Mouse (Mus musculus) heart, embryonic 13.5 days (tissue): ENCODE measurements around the gene Slc5a5. TPM values are rescaled to one million over a fixed set of nuclear protein-coding genes. Genes with fewer than 3 reads are reported as not detected.
A peak's percentile ranks its signal among the peaks of the same experiment; 100 is the strongest.

Source experiments
- ATAC-seq: fragments of 200-750 bp; cut with Nextera tagmentation; 2 replicates; pipeline ENCODE4 v1.8.0; 2017; ENCODE audit warnings: moderate TSS enrichment; ENCODE audit not compliant: insufficient number of reproducible peaks, low FRiP score, low TSS enrichment; ENCODE audit errors: extremely low read depth
- H3K27ac ChIP-seq: fragments of 300-500 bp; sonication (generic); replicated peaks from 2 replicates; pipeline ENCODE4 v1.5.1; 2015; ENCODE audit warnings: moderate library complexity, mild to moderate bottlenecking, inconsistent platforms
- H3K27me3 ChIP-seq: fragments of 300-500 bp; sonication (generic); replicated peaks from 2 replicates; pipeline ENCODE4 v1.6.1; 2015; ENCODE audit warnings: mild to moderate bottlenecking, inconsistent platforms
- H3K36me3 ChIP-seq: fragments of 300-500 bp; sonication (generic); 2 replicates; pipeline ENCODE4 v1.6.1; 2015; ENCODE audit warnings: mild to moderate bottlenecking, inconsistent platforms
- H3K4me1 ChIP-seq: fragments of 300-500 bp; sonication (generic); 2 replicates; pipeline ENCODE4 v1.6.1; 2015; ENCODE audit warnings: inconsistent platforms
- H3K4me2 ChIP-seq: fragments of 300-500 bp; sonication (generic); 2 replicates; pipeline ENCODE4 v1.6.1; 2015; ENCODE audit warnings: inconsistent platforms, mild to moderate bottlenecking, moderate library complexity
- H3K4me3 ChIP-seq: fragments of 300-500 bp; sonication (generic); 2 replicates; pipeline ENCODE4 v1.5.1; 2015; ENCODE audit warnings: moderate library complexity, mild to moderate bottlenecking, inconsistent platforms
- H3K9ac ChIP-seq: fragments of 300-500 bp; sonication (generic); 2 replicates; pipeline ENCODE4 v1.6.1; 2015; ENCODE audit warnings: inconsistent platforms, mild to moderate bottlenecking, moderate library complexity
- H3K9me3 ChIP-seq: fragments of 300-500 bp; sonication (generic); 2 replicates; pipeline ENCODE4 v1.6.1; 2016; ENCODE audit warnings: inconsistent platforms
- WGBS: fragments of 180-500 bp; shearing (Covaris S2); methylation state at CpG from one replicate; pipeline ENCODE4 v1.1.7; 2015; ENCODE audit warnings: mixed read lengths; 5-methylcytosine and 5-hydroxymethylcytosine counted together
- polyA plus RNA-seq: library from polyadenylated mRNA; unstranded; fragments of >200 nt; fragmentation: Nextera tagmentation; extraction: Ambion mirVana; gene quantifications from 2 replicates; pipeline ENCODE4 v1.2.1, GENCODE M21; 2015

Slc5a5 gene
- polyA plus RNA-seq, 1 experiment from 2014 or later, result 0.09 TPM

DNA sequence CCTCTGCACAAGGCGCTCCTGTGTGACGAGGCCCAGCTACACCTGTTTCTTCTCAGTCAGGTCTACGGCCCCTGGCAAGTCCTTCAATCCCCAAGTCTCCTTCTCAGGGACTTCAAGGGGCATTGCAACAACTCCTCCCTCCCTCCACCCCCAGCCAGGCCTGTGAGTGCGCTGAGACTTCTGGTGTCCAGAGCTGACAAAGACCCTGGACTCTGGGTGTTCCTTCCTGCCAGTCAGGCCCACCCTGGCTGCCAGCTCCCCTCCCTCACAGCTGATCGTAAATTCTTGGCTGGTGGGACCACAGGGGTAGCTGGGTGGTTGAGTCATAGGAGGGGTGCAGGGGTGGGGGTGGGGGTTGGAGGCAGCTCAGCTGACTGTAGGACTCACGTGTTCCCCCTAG, 40.7 kb downstream of the Slc5a5 start:
- Histone ChIP-seq H3K27ac (no peak overlapping the region), H3K4me2 (no peak overlapping the region), H3K9ac (peak overlapping the region; percentile 28; the same call in 1 of the 2 replicates), H3K9me3 (no peaks in the 10 kb centered on the region), H3K4me1 (peaks cover 6% of the 10 kb centered on the region), H3K36me3 (no peaks in the 10 kb centered on the region), H3K27me3 (peaks cover 70% of the 10 kb centered on the region), H3K4me3 (no peak overlapping the region)
- no peak for ATAC-seq
- WGBS, result 45% methylated on average over 6 of the region's 6 CpGs

DNA sequence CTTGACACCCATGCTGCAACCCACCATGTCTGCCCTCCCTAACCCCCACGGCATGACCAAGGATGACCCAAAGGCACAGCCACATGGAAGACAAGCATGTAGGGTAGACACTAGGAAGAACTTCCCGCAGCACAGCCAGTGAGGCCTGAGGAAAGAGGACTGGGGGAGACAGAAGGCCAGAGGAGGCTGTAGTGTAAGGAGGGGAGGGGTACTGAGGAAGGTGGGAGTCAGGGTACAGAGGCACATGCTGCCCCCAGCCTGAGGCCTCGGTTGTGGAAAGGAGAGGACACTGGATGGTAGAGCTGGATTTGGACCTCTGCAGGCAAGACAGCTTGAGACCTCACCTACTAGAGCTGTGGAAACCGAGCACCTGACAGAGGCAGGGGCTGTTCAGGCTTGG, 41.6 kb downstream of the Slc5a5 start:
- WGBS, result 73% methylated on average over 4 of the region's 4 CpGs
- no peaks in the 10 kb centered on the region for H3K36me3 ChIP-seq
- H3K27me3 ChIP-seq, result peaks cover 70% of the 10 kb centered on the region
- H3K4me3 ChIP-seq, result no peak overlapping the region
- no peak overlapping the region for H3K27ac ChIP-seq
- ATAC-seq, result no peak
- no peaks in the 10 kb centered on the region for H3K4me1 ChIP-seq
- H3K9ac ChIP-seq, result no peak overlapping the region
- H3K4me2 ChIP-seq, result no peak overlapping the region
- no peaks in the 10 kb centered on the region for H3K9me3 ChIP-seq

DNA sequence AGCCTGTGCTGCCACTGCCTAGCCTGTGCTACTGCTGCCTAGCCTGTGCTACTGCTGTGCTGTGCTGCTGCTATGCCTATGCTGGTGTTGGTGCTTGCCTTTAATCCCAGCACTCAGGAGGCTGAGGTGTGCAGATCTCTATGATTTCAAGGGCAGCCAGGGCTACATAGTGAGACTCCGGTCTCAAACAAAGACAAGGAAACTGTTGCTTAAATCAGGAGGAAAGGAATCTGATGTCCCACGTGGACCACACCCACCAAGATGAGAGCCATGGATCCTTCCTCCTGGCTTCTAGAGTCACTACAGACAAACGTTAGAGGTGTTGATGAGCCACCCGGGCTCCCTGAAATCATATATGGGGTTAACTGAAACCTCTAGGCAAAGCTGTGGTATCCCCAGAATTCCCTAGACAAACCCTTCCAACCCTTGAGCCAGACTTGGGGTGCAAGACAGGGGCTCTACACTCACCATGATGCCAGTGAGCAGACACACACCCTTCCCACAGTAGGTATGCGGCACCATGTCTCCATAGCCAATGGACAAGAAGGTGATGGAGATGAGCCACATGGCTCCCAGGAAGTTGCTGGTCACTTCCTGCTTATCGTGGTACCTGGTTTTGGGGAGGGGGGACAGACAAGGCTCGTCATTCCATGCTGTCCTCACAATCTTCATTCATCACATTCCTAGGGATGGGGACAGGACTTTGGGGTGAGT, 42.3 kb downstream of the Slc5a5 start:
- Histone ChIP-seq H3K4me3 (no peak overlapping the region), H3K27me3 (peaks cover 65% of the 10 kb centered on the region), H3K9ac (no peak overlapping the region), H3K9me3 (no peaks in the 10 kb centered on the region), H3K4me1 (no peaks in the 10 kb centered on the region), H3K27ac (no peak overlapping the region), H3K36me3 (no peaks in the 10 kb centered on the region), H3K4me2 (no peak overlapping the region)
- 64% methylated on average over 7 of the region's 7 CpGs for WGBS
- no peak for ATAC-seq

- Histone ChIP-seq H3K4me2 (no peak overlapping the region), H3K36me3 (no peaks in the 10 kb centered on the region), H3K27me3 (peaks cover 56% of the 10 kb centered on the region), H3K9me3 (no peaks in the 10 kb centered on the region), H3K9ac (no peak overlapping the region), H3K4me1 (no peaks in the 10 kb centered on the region), H3K4me3 (no peak overlapping the region), H3K27ac (no peak overlapping the region)
- WGBS, result 76% methylated on average over 3 of the region's 3 CpGs
- ATAC-seq, result no peak
Measured at GRCm38 (mm10) chr8:70849333-70849990, 43.1 kb downstream of the Slc5a5 start.

GRCm38 (mm10) chr8:70846371-70847154, 46.0 kb downstream of the Slc5a5 start:
- Histone ChIP-seq H3K27me3 (peaks cover 70% of the 10 kb centered on the region), H3K27ac (no peak overlapping the region), H3K9me3 (no peaks in the 10 kb centered on the region), H3K4me3 (no peak overlapping the region), H3K36me3 (no peaks in the 10 kb centered on the region), H3K9ac (no peak overlapping the region), H3K4me2 (no peak overlapping the region), H3K4me1 (0 out of 2 replicates have a peak, but pooled peaks cover 2% of the 10 kb centered on the region)
- 49% methylated on average over 15 of the region's 15 CpGs for WGBS
- ATAC-seq, result no peak

DNA sequence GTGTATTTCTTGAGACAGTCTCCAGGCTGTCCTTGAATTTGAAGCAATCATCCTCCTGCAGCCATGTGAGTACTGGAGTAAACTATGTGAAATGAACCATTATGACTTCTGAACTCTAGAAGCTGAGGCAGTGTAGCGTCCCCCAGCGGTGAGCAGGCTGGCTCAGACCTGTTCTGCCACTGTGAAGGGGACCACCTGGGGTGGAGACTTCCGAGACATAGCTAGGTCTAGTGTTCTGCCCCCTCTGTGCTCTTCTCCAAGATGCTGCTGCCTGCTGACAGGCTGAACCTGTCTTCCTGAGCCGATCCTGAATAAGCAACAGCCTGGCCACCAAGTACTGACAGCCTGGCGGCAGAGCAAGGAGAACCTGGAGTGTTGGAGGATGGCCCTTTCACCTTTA, 47.4 kb downstream of the Slc5a5 start:
- Histone ChIP-seq H3K27me3 (peaks cover 63% of the 10 kb centered on the region), H3K9me3 (no peaks in the 10 kb centered on the region), H3K4me3 (no peak overlapping the region), H3K36me3 (no peaks in the 10 kb centered on the region), H3K4me2 (no peak overlapping the region), H3K4me1 (peaks cover 13% of the 10 kb centered on the region), H3K9ac (no peak overlapping the region), H3K27ac (no peak overlapping the region)
- no peak for ATAC-seq
- 41% methylated on average over 5 of the region's 5 CpGs for WGBS

DNA sequence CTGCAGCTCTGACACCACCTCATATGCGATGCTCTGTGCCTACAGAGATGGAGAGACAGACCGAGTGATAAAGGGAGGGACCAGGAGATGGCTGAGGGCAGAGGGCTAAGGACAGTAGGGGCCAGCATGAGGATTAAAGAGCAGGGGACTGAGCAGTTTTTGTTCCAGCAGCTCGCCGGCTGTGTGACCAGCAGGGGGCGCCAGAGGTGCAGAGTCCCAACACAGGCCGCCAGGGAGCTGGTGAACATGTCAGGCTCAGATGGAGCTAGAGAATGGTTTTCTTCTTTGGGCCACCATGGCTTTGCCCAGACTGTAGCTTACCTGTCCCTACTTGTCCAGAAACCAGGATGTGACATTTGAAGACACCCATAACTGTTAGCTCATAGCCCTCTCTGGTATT, 48.0 kb downstream of the Slc5a5 start:
- Histone ChIP-seq H3K4me2 (no peak overlapping the region), H3K9me3 (no peaks in the 10 kb centered on the region), H3K4me3 (no peak overlapping the region), H3K4me1 (peaks cover 15% of the 10 kb centered on the region), H3K27ac (no peak overlapping the region), H3K27me3 (peaks cover 57% of the 10 kb centered on the region), H3K36me3 (no peaks in the 10 kb centered on the region), H3K9ac (no peak overlapping the region)
- under 1% methylated on average over 6 of the region's 6 CpGs for WGBS
- ATAC-seq, result no peak

DNA sequence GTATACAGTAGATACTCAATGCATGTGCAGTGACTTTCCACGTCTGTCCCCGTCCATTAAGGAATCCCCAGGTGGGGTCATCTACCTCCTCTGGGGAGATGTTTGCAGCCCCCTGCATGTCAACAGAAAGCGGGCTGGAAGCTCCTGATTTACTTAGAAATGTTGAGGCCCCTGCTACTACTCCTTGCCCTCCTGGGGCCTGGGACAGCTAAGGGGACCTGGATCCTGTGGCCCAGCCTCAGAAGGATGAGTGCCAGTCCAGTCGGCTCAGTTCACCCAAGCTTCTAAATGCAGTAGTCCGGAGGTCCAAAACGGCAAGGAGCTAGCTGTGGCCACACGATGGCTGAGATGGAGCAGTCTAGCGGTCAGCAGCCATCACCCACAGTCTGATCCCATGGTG, 48.6 kb downstream of the Slc5a5 start:
- H3K4me3 ChIP-seq, result no peak overlapping the region
- H3K27ac ChIP-seq, result no peak overlapping the region
- 78% methylated on average over 8 of the region's 8 CpGs for WGBS
- H3K9ac ChIP-seq, result no peak overlapping the region
- peaks cover 15% of the 10 kb centered on the region for H3K4me1 ChIP-seq
- no peaks in the 10 kb centered on the region for H3K9me3 ChIP-seq
- ATAC-seq, result no peak
- H3K36me3 ChIP-seq, result no peaks in the 10 kb centered on the region
- peaks cover 54% of the 10 kb centered on the region for H3K27me3 ChIP-seq
- H3K4me2 ChIP-seq, result no peak overlapping the region

DNA sequence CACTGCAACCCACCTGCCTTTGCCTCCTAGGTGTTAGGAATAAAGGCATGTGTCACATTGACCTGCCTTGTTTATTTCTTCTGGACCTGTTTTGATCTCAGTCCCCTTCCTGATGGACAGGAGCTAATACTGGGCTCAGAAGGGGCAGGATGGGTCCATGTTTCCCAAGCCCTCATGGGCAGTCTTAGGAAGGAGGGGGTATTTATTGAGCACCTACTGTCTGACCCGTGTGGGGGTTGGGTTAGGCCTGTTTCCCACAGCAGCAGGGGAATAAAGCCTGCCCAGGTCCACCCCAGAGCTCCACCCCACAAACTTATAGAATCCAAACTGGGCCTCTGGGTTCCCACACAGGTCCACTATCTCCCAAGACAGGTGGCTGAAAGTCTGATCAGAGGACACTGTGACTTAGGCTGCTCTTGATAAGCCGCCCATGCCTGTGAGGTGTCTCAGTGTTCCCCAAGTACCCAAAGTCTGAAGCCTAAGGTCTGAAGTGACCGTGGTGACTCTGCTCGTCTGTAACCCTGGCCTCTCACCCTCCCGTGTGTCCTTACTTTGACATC, 49.3 kb downstream of the Slc5a5 start:
- H3K4me2 ChIP-seq, result no peak overlapping the region
- H3K9me3 ChIP-seq, result no peaks in the 10 kb centered on the region
- ATAC-seq, result no peak
- H3K27me3 ChIP-seq, result peaks cover 48% of the 10 kb centered on the region
- H3K9ac ChIP-seq, result no peak overlapping the region
- H3K4me1 ChIP-seq, result peaks cover 20% of the 10 kb centered on the region
- WGBS, result 66% methylated on average over 5 of the region's 5 CpGs
- H3K4me3 ChIP-seq, result no peak overlapping the region
- H3K27ac ChIP-seq, result peak overlapping the region; percentile 50; the same call in 1 of the 2 replicates
- no peaks in the 10 kb centered on the region for H3K36me3 ChIP-seq

GRCm38 (mm10) chr8:70842484-70842883, 50.1 kb downstream of the Slc5a5 start:
- 65% methylated on average over 25 of the region's 25 CpGs for WGBS
- Histone ChIP-seq H3K27ac (no peak overlapping the region), H3K27me3 (peaks cover 40% of the 10 kb centered on the region), H3K4me3 (no peak overlapping the region), H3K4me1 (peaks cover 20% of the 10 kb centered on the region), H3K9me3 (no peaks in the 10 kb centered on the region), H3K36me3 (no peaks in the 10 kb centered on the region), H3K4me2 (peak overlapping the region; percentile 94; the same call in 1 of the 2 replicates), H3K9ac (no peak overlapping the region)
- no peak for ATAC-seq
